Mouse (Mus musculus): ENCODE data around the gene Gm10642. TPM values are rescaled to one million over a fixed set of nuclear protein-coding genes. Genes with fewer than 3 reads are reported as not detected.
A peak's percentile ranks its signal among the peaks of the same experiment; 100 is the strongest.

Gene Gm10642
- polyA plus RNA-seq, 1 experiment from 2014 or later = 0.49 TPM

DNA sequence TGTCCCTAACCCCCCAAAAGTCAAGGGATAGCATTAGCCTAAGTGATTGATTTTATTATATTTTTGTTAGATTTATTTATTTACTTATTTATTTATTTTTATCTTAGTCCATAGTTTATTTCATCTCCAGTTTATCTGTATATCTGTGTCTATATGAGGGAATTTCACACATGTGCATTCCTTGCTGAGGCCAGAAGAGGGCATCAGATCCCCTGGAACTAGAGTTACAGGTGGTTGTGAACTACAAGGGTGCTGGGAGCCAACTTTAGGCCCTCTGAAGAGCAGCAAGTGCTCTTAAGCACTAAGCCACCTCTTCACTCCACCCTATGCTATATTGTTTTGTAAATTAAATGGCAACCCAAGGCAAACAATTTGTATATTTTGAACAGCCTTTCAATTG is 12.0 kb downstream of the Gm10642 start:
- Histone ChIP-seq H3K4me2 (ENCODE audit: low read depth, low read length) (no peak overlapping the region), H3K4me1 (ENCODE audit: control insufficient read depth, insufficient read depth, low read length) (peaks cover under 1% of the 10 kb centered on the region; the same call in 1 of the 2 replicates), H3K36me3 (ENCODE audit: control insufficient read depth, insufficient read depth, low read length) (no peaks in the 10 kb centered on the region), H3K9me3 (ENCODE audit: control insufficient read depth, low read length) (peaks cover 4% of the 10 kb centered on the region), H3K27ac (replicated peaks; ENCODE audit: low read depth, low read length) (no peak overlapping the region), H3K4me3 (ENCODE audit: low read depth, low read length) (no peak overlapping the region), H3K9ac (ENCODE audit: low read depth, low read length) (no peak overlapping the region), H3K27me3 (replicated peaks; ENCODE audit: control insufficient read depth, insufficient read depth, low read length) (no peaks in the 10 kb centered on the region)
- DNase-seq (ENCODE audit: low spot score) (no peak), ATAC-seq (ENCODE audit: low read depth) (no peak)

GRCm38 (mm10) chr9:70669197-70669596 is 13.1 kb downstream of the Gm10642 start:
- no peak for DNase-seq (ENCODE audit: low spot score)
- Histone ChIP-seq H3K27me3 (replicated peaks; ENCODE audit: control insufficient read depth, insufficient read depth, low read length) (no peaks in the 10 kb centered on the region), H3K4me1 (ENCODE audit: control insufficient read depth, insufficient read depth, low read length) (peaks cover 5% of the 10 kb centered on the region; the same call in 1 of the 2 replicates), H3K36me3 (ENCODE audit: control insufficient read depth, insufficient read depth, low read length) (no peaks in the 10 kb centered on the region), H3K9me3 (ENCODE audit: control insufficient read depth, low read length) (peaks cover 4% of the 10 kb centered on the region), H3K4me2 (ENCODE audit: low read depth, low read length) (no peak overlapping the region), H3K4me3 (ENCODE audit: low read depth, low read length) (no peak overlapping the region), H3K27ac (replicated peaks; ENCODE audit: low read depth, low read length) (no peak overlapping the region), H3K9ac (ENCODE audit: low read depth, low read length) (no peak overlapping the region)
- ATAC-seq (ENCODE audit: low read depth) = no peak
- WGBS = 67% methylated on average over 2 of the region's 2 CpGs

GRCm38 (mm10) chr9:70670381-70670780 is 14.3 kb downstream of the Gm10642 start:
- 84% methylated on average over 6 of the region's 6 CpGs for WGBS

GRCm38 (mm10) chr9:70671278-70671677 is 15.2 kb downstream of the Gm10642 start:
- ATAC-seq (ENCODE audit: low read depth) = no peak
- no peak overlapping the region for H3K4me2 ChIP-seq (ENCODE audit: low read depth, low read length)
- WGBS = 59% methylated on average over 6 of the region's 6 CpGs

More at GRCm38 (mm10) chr9:70670381-70670780, 14.3 kb downstream of the Gm10642 start:
- H3K4me3 ChIP-seq (ENCODE audit: low read depth, low read length) = no peak overlapping the region
- H3K9ac ChIP-seq (ENCODE audit: low read depth, low read length) = no peak overlapping the region
- no peak for ATAC-seq (ENCODE audit: low read depth)
- DNase-seq (ENCODE audit: low spot score) = no peak
- no peaks in the 10 kb centered on the region for H3K27me3 ChIP-seq (replicated peaks; ENCODE audit: control insufficient read depth, insufficient read depth, low read length)
- H3K9me3 ChIP-seq (ENCODE audit: control insufficient read depth, low read length) = peaks cover 4% of the 10 kb centered on the region
- H3K4me1 ChIP-seq (ENCODE audit: control insufficient read depth, insufficient read depth, low read length) = peaks cover 5% of the 10 kb centered on the region; the same call in 1 of the 2 replicates
- no peaks in the 10 kb centered on the region for H3K36me3 ChIP-seq (ENCODE audit: control insufficient read depth, insufficient read depth, low read length)
- H3K4me2 ChIP-seq (ENCODE audit: low read depth, low read length) = no peak overlapping the region
- H3K27ac ChIP-seq (replicated peaks; ENCODE audit: low read depth, low read length) = no peak overlapping the region

DNA sequence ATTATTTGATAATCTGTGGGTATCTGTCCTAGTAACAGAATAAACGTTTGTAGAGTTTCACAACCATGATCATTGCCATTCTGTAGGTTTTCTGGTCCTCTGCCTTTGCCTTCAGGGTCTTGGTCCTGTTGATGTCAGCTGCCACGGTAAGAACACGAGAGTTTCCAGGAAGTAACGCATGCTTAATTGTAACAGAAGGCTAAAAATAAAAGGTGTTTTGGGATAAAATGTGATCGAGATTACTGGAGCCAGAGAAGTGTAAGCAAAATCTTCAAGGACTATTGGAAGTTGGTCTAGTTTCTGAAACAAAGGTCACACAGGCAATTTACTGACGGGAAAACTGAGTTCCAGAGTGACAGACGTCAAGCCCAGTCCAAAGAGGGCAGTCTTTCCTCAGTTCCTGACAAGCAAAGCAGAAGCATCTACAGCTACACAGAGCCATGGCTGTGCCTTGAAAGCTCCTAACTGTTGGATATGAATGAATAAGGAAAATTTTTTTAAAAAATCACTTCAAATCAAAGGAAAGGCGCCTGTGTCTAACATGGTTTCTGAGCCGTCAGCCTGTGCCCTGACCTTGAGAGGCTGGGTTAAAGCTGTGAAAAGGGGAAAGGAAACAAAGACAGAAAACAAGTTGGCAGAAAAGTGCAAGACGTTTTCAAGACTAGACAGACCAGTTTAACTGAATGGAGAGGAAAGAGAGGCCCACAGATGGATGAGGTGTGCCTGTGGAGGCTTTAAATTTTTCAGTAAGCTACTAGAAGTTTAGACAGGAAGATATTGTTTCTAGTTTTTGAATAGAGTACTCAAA is 15.9 kb downstream of the Gm10642 start:
- H3K4me2 ChIP-seq (ENCODE audit: low read depth, low read length) = no peak overlapping the region
- H3K9me3 ChIP-seq (ENCODE audit: control insufficient read depth, low read length) = peaks cover 4% of the 10 kb centered on the region
- no peak overlapping the region for H3K4me3 ChIP-seq (ENCODE audit: low read depth, low read length)
- DNase-seq (ENCODE audit: low spot score) = peak; percentile 31
- WGBS = 43% methylated on average over 10 of the region's 10 CpGs
- H3K36me3 ChIP-seq (ENCODE audit: control insufficient read depth, insufficient read depth, low read length) = no peaks in the 10 kb centered on the region
- peaks cover 5% of the 10 kb centered on the region; the same call in 1 of the 2 replicates for H3K4me1 ChIP-seq (ENCODE audit: control insufficient read depth, insufficient read depth, low read length)
- no peak; the same call in 1 of the 2 replicates for ATAC-seq (ENCODE audit: low read depth)
- 0 out of 2 replicates have a peak overlapping the region, but pooled peaks have one; percentile 3 for H3K27ac ChIP-seq (replicated peaks; ENCODE audit: low read depth, low read length)
- H3K27me3 ChIP-seq (replicated peaks; ENCODE audit: control insufficient read depth, insufficient read depth, low read length) = no peaks in the 10 kb centered on the region
- H3K9ac ChIP-seq (ENCODE audit: low read depth, low read length) = no peak overlapping the region

More at GRCm38 (mm10) chr9:70671278-70671677, 15.2 kb downstream of the Gm10642 start:
- Histone ChIP-seq H3K9ac (ENCODE audit: low read depth, low read length) (no peak overlapping the region), H3K9me3 (ENCODE audit: control insufficient read depth, low read length) (peaks cover 4% of the 10 kb centered on the region), H3K27ac (replicated peaks; ENCODE audit: low read depth, low read length) (no peak overlapping the region), H3K4me1 (ENCODE audit: control insufficient read depth, insufficient read depth, low read length) (peaks cover 5% of the 10 kb centered on the region; the same call in 1 of the 2 replicates), H3K27me3 (replicated peaks; ENCODE audit: control insufficient read depth, insufficient read depth, low read length) (no peaks in the 10 kb centered on the region), H3K36me3 (ENCODE audit: control insufficient read depth, insufficient read depth, low read length) (no peaks in the 10 kb centered on the region), H3K4me3 (ENCODE audit: low read depth, low read length) (no peak overlapping the region)
- no peak for DNase-seq (ENCODE audit: low spot score)

DNA sequence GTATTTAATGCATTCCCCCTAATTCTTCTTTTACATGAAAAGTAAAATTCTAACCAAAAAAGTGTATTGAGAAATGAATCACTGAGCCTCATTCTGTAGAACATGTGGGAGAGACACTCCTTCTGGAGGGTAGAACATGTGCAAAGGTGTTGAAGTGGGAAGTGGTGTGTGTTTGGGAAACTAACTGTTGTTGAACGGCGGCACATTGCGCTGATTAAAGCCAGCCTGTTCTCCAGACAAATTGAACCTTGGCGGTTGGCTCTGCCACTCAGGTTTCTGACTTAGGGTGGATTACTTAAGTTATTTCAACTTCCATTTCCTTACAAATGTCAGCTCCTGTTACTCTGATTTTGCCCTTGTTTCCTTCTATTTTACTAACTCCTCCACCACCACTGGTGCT is 17.6 kb downstream of the Gm10642 start:
- no peak overlapping the region for H3K4me2 ChIP-seq (ENCODE audit: low read depth, low read length)
- DNase-seq (ENCODE audit: low spot score) (peak; percentile 18), ATAC-seq (ENCODE audit: low read depth) (no peak)

GRCm38 (mm10) chr9:70675117-70675516 is 19.1 kb downstream of the Gm10642 start:
- no peak overlapping the region for H3K27ac ChIP-seq (replicated peaks; ENCODE audit: low read depth, low read length)
- H3K4me1 ChIP-seq (ENCODE audit: control insufficient read depth, insufficient read depth, low read length) = peaks cover 5% of the 10 kb centered on the region; the same call in 1 of the 2 replicates
- ATAC-seq (ENCODE audit: low read depth) = no peak
- DNase-seq (ENCODE audit: low spot score) = no peak
- no peak overlapping the region for H3K4me3 ChIP-seq (ENCODE audit: low read depth, low read length)
- H3K4me2 ChIP-seq (ENCODE audit: low read depth, low read length) = no peak overlapping the region
- H3K27me3 ChIP-seq (replicated peaks; ENCODE audit: control insufficient read depth, insufficient read depth, low read length) = no peaks in the 10 kb centered on the region
- no peaks in the 10 kb centered on the region for H3K9me3 ChIP-seq (ENCODE audit: control insufficient read depth, low read length)
- no peaks in the 10 kb centered on the region for H3K36me3 ChIP-seq (ENCODE audit: control insufficient read depth, insufficient read depth, low read length)
- H3K9ac ChIP-seq (ENCODE audit: low read depth, low read length) = no peak overlapping the region
- 77% methylated on average over 4 of the region's 4 CpGs for WGBS

More for the DNA sequence above, 17.6 kb downstream of the Gm10642 start:
- no peak overlapping the region for H3K4me3 ChIP-seq (ENCODE audit: low read depth, low read length)
- WGBS = 34% methylated on average over 4 of the region's 4 CpGs
- H3K36me3 ChIP-seq (ENCODE audit: control insufficient read depth, insufficient read depth, low read length) = no peaks in the 10 kb centered on the region
- peaks cover 5% of the 10 kb centered on the region; the same call in 1 of the 2 replicates for H3K4me1 ChIP-seq (ENCODE audit: control insufficient read depth, insufficient read depth, low read length)
- no peaks in the 10 kb centered on the region for H3K9me3 ChIP-seq (ENCODE audit: control insufficient read depth, low read length)
- H3K27ac ChIP-seq (replicated peaks; ENCODE audit: low read depth, low read length) = no peak overlapping the region
- no peak overlapping the region for H3K9ac ChIP-seq (ENCODE audit: low read depth, low read length)
- no peaks in the 10 kb centered on the region for H3K27me3 ChIP-seq (replicated peaks; ENCODE audit: control insufficient read depth, insufficient read depth, low read length)

DNA sequence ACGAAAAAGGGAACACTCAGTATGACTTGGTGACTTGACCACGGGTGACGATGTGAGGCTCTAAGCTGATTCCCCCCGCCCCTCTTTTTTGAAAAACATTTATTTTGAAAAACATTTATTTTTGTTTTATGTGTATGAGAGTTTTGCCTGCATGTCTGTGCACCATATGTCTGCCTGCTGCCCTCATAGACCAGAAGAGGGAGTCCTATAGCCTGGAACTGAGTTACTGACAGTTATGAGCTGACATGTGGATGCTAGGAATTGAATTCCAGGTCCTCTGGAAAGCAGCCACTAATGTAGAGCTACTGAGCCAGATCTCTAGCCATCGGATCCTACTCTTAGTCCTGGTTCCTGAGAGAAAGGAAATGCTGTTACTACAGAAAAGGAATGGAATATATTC is 19.9 kb downstream of the Gm10642 start:
- DNase-seq (ENCODE audit: low spot score) (no peak), ATAC-seq (ENCODE audit: low read depth) (no peak)
- no peaks in the 10 kb centered on the region for H3K27me3 ChIP-seq (replicated peaks; ENCODE audit: control insufficient read depth, insufficient read depth, low read length)
- H3K27ac ChIP-seq (replicated peaks; ENCODE audit: low read depth, low read length) = no peak overlapping the region
- H3K4me1 ChIP-seq (ENCODE audit: control insufficient read depth, insufficient read depth, low read length) = peaks cover 8% of the 10 kb centered on the region
- H3K9ac ChIP-seq (ENCODE audit: low read depth, low read length) = no peak overlapping the region
- H3K4me2 ChIP-seq (ENCODE audit: low read depth, low read length) = no peak overlapping the region
- no peaks in the 10 kb centered on the region for H3K9me3 ChIP-seq (ENCODE audit: control insufficient read depth, low read length)
- H3K36me3 ChIP-seq (ENCODE audit: control insufficient read depth, insufficient read depth, low read length) = no peaks in the 10 kb centered on the region
- WGBS = 84% methylated on average over 5 of the region's 5 CpGs
- no peak overlapping the region for H3K4me3 ChIP-seq (ENCODE audit: low read depth, low read length)
